Mouse (Mus musculus): ENCODE results near the gene Rexo1. TPM values are rescaled to one million over a fixed set of nuclear protein-coding genes. Genes with fewer than 3 reads are reported as not detected.

The Rexo1 gene
- 56.3 and 60.5 TPM in 2 replicates for polyA plus RNA-seq (2012; rRNA removed)

DNA sequence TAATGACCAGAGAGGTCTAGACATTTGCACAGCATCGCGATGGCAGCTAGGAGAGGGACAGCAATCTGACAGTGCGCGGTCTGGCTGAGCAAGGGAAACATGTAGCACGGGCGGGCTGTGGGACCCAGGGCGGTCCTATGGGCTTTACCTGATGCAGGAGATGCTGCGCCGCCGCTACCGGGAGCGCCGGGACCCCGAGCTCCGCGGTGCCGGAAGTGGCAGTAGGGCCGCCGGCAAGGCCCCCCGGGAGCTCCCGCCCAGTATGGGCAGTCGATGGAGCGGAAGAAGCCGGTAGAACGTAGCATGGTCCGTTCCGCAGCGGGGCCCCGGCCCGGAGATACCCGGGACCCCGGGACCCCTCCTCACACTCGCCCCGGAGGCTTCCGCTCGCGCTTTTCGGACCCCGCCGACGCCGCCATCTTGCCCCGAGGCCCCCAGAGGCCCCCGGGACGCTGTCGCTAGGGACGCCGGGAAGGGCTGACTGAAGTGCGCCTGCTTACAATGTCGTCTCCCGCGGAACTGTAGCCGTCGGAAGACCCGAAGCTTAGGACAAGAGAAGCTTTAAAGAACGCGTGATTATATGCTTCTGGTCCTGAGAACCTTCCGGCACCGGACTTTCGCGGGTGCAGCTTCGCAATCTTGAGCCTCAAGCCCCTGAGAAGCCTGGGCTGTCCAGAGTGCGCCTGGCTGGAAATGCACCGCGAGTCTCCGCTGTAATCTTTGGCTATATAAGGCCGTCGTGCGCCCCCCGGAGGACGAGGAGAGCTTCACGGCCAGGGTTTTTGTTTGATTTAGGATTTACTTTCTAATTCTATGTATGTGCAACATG is at the start of gene Rexo1:
Rexo1 (minus strand) TSS at position 445 of the 829 bp plus-strand sequence.

DNA sequence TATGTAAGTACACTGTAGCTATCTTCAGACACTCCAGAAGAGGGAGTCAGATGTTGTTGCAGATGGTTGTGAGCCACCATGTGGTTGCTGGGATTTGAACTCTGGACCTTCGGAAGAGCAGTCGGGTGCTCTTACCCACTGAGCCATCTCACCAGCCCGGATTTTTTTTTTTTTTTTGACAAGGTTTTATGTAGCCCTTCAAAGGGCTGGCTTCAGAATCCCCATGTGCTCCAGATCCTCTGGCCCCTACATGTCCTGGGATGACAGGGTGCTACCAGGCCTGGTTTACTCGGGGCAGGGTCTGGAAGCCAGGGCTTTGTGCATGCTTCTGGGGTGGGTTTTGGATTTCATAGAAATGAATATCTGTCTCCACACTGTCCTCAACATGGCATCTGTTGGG is 44.4 kb upstream of the Rexo1 start, which contains the start of gene Gm49322:
Gm49322 (plus strand) TSS at position 301 of the 400 bp plus-strand sequence.

DNA sequence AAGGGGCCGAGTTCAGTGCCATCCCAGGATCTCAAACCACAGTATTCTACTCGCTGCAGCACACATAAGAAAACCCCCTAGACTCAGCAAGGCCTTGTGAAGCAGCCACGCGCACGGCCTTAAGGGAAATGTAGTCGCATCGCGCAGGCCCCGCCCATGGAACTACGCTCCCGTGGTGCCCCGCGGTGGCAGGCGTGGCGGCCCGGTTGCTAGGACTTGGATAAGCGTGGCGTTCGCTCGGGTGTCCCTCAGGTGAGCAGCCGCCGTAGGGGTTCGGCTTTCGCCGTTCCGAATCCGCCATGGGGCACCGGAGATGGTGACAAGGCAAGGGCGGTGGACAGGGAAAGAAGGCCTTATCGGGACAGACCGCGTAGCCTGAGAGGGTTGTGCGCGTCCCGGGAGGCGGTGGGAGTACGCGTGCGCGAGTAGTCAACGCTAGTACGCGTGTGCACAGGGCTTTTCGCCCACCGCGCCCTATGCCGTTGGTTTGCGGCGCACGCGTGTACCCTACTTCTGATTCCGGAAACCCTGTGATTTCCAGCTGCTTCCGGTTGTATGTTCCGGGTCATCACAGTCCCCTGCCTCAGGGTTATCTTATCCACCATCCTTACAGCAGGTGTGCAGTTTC is 41.5 kb upstream of the Rexo1 start, which contains the start of the genes Scamp4 and Adat3:
Scamp4 (plus strand) TSS at position 175 of the 628 bp plus-strand sequence.
Adat3 (plus strand) TSS at position 183 of the 628 bp plus-strand sequence.

GRCm38 (mm10) chr10:80589879-80590854 is 28.8 kb upstream of the Rexo1 start, which contains the start of gene Abhd17a:
Abhd17a (minus strand) TSS chr10:80590341.

DNA sequence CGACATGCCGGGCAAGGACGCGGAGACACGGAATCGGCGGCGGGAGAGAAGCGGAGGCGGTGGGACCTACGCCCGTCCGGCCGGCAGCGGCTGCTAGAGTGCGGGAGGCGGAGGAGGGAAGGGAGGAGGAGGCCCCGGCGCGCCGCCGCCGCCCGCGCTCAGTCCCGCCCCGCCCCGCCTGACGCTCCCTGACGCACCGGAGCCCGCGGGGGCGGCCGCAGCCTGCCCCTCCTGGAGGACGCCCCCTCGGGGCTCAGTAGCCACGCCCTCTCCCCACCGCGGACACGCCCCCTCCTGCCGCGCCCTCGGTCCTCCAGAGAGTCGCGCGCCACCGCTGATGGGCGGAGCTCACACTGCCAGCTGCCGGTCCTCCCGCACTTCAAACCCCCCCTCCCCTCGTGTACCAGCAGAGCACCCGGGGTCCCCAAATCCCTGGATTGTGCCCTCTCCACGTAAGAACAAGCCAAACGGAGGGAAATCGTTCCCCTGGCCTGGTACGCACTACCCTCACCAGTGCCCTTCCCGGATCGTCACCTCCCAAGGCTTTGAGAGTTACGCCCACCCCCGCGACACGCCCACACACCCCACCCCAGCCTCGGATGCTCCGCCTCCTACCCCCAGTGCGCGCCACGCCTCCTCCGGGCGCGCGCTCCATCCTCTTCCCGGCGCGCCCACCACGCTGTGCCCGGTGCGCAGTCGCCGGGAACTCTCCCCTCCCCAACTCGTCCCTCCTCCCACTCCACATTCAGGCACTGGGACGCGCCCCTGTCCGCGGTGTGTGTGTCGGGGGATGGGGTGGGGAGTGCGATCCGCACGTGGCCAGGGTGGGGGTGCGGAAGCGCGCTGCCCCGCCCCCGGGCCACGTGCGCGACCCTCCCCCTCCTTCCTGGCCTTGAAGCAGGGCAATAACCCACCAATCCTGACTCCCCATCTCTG is 16.1 kb upstream of the Rexo1 start, which contains the start of gene Klf16:
Klf16 (minus strand) TSS at position 127 of the 936 bp plus-strand sequence.

GRCm38 (mm10) chr10:80538710-80539394 is 22.5 kb downstream of the Rexo1 start, which contains the start of gene Atp8b3:
Atp8b3 (minus strand) TSS chr10:80539124.

GRCm38 (mm10) chr10:80494732-80495131 is 66.6 kb downstream of the Rexo1 start, which contains the start of gene Onecut3:
Onecut3 (plus strand) TSS chr10:80494835.

Other genes with a start within 250 kb of the Rexo1 start
- 55.6 and 67.7 TPM in 2 replicates for gene 2310011J03Rik, start 241.0 kb downstream of the Rexo1 start, polyA plus RNA-seq (2012; rRNA removed)
- gene Pcsk4, start 232.1 kb downstream of the Rexo1 start, polyA plus RNA-seq (2012; rRNA removed) = 20.6 and 24.0 TPM in 2 replicates
- gene Reep6, start 231.6 kb downstream of the Rexo1 start, polyA plus RNA-seq (2012; rRNA removed) = 27.3 and 36.0 TPM in 2 replicates
- 27.8 and 29.2 TPM in 2 replicates for gene Adamtsl5, start 213.1 kb downstream of the Rexo1 start, polyA plus RNA-seq (2012; rRNA removed)
- 0.38 and 0.71 TPM in 2 replicates for gene Plk5, start 205.1 kb downstream of the Rexo1 start, polyA plus RNA-seq (2012; rRNA removed)
- gene Mex3d, start 173.9 kb downstream of the Rexo1 start, polyA plus RNA-seq (2012; rRNA removed) = 23.9 and 24.3 TPM in 2 replicates
- gene Mbd3, start 162.0 kb downstream of the Rexo1 start, polyA plus RNA-seq (2012; rRNA removed) = 112 and 120 TPM in 2 replicates
- gene Uqcr11, start 154.7 kb downstream of the Rexo1 start, polyA plus RNA-seq (2012; rRNA removed) = 2,050 and 2,937 TPM in 2 replicates
- 84.9 and 86.2 TPM in 2 replicates for gene Tcf3, start 127.9 kb downstream of the Rexo1 start, polyA plus RNA-seq (2012; rRNA removed)
- 0.02 TPM in 1 of 2 replicates, not detected in the other for gene Onecut3, start 66.7 kb downstream of the Rexo1 start, polyA plus RNA-seq (2012; rRNA removed)
- gene Atp8b3, start 22.4 kb downstream of the Rexo1 start, polyA plus RNA-seq (2012; rRNA removed) = not detected in 2 replicates
- gene Klf16, start 15.8 kb upstream of the Rexo1 start, polyA plus RNA-seq (2012; rRNA removed) = 32.1 and 34.5 TPM in 2 replicates
- 328 and 390 TPM in 2 replicates for gene Abhd17a, start 28.8 kb upstream of the Rexo1 start, polyA plus RNA-seq (2012; rRNA removed)
- gene Scamp4, start 41.3 kb upstream of the Rexo1 start, polyA plus RNA-seq (2012; rRNA removed) = 145 and 162 TPM in 2 replicates
- gene Adat3, start 41.3 kb upstream of the Rexo1 start, polyA plus RNA-seq (2012; rRNA removed) = 22.0 and 28.5 TPM in 2 replicates
- 3.8 and 4.9 TPM in 2 replicates for gene Gm49322, start 44.5 kb upstream of the Rexo1 start, polyA plus RNA-seq (2012; rRNA removed)
- 326 and 352 TPM in 2 replicates for gene Csnk1g2, start 61.3 kb upstream of the Rexo1 start, polyA plus RNA-seq (2012; rRNA removed)
- 89.5 and 97.5 TPM in 2 replicates for gene Btbd2, start 95.5 kb upstream of the Rexo1 start, polyA plus RNA-seq (2012; rRNA removed)
- gene Mknk2, start 116.6 kb upstream of the Rexo1 start, polyA plus RNA-seq (2012; rRNA removed) = 385 and 392 TPM in 2 replicates
- 39.9 and 49.0 TPM in 2 replicates for gene Mob3a, start 140.4 kb upstream of the Rexo1 start, polyA plus RNA-seq (2012; rRNA removed)
- 52.3 and 56.7 TPM in 2 replicates for gene Izumo4, start 140.6 kb upstream of the Rexo1 start, polyA plus RNA-seq (2012; rRNA removed)
- gene Ap3d1, start 180.7 kb upstream of the Rexo1 start, polyA plus RNA-seq (2012; rRNA removed) = 116 and 122 TPM in 2 replicates
- 25.5 and 45.2 TPM in 2 replicates for gene Dot1l, start 193.6 kb upstream of the Rexo1 start, polyA plus RNA-seq (2012; rRNA removed)
- gene Sf3a2, start 236.6 kb upstream of the Rexo1 start, polyA plus RNA-seq (2012; rRNA removed) = 31.8 and 39.2 TPM in 2 replicates
- 54.2 and 71.9 TPM in 2 replicates for gene Plekhj1, start 237.1 kb upstream of the Rexo1 start, polyA plus RNA-seq (2012; rRNA removed)
- gene Amh, start 243.7 kb upstream of the Rexo1 start, polyA plus RNA-seq (2012; rRNA removed) = 0.67 and 1.1 TPM in 2 replicates